Mouse (Mus musculus) midbrain, postnatal 0 days (tissue): Measurements from ENCODE around the gene Daxx. TPM values are rescaled to one million over a fixed set of nuclear protein-coding genes. Genes with fewer than 3 reads are reported as not detected.

ENCODE experiments used
- ATAC-seq: fragments of 200-750 bp; cut with Nextera tagmentation; 2 replicates; pipeline ENCODE4 v1.8.0; 2017; ENCODE audit warnings: moderate number of reproducible peaks, mild to moderate bottlenecking, moderate TSS enrichment, moderate library complexity; ENCODE audit not compliant: low FRiP score
- DNase-seq: peaks from one replicate; pipeline ENCODE4 v3.0.0-alpha.2; 2015; ENCODE audit warnings: low spot score
- H3K27ac ChIP-seq: fragments of 300-500 bp; sonication (generic); 2 replicates; pipeline ENCODE4 v1.5.1; 2014; ENCODE audit warnings: low read depth, mild to moderate bottlenecking, low read length, mixed read lengths
- H3K27me3 ChIP-seq: fragments of 300-500 bp; sonication (generic); 2 replicates; pipeline ENCODE4 v1.6.1; 2014; ENCODE audit warnings: low read length, control low read depth, mixed read lengths; ENCODE audit not compliant: insufficient read depth
- H3K36me3 ChIP-seq: fragments of 300-500 bp; sonication (generic); 2 replicates; pipeline ENCODE4 v1.6.1; 2014; ENCODE audit warnings: low read length, control low read depth, mixed read lengths; ENCODE audit not compliant: insufficient read depth
- H3K4me1 ChIP-seq: fragments of 300-500 bp; sonication (generic); 2 replicates; pipeline ENCODE4 v1.6.1; 2014; ENCODE audit warnings: mild to moderate bottlenecking, control low read depth, antibody characterized with exemption, low read length, mixed read lengths; ENCODE audit not compliant: insufficient read depth
- H3K4me2 ChIP-seq: fragments of 300-500 bp; sonication (generic); 2 replicates; pipeline ENCODE4 v1.6.1; 2014; ENCODE audit warnings: low read depth, mild to moderate bottlenecking, low read length, mixed read lengths; ENCODE audit not compliant: poor library complexity, severe bottlenecking
- H3K4me3 ChIP-seq: fragments of 300-500 bp; sonication (generic); 2 replicates; pipeline ENCODE4 v1.5.1; 2014; ENCODE audit warnings: low read depth, mild to moderate bottlenecking, low read length, moderate library complexity
- H3K9ac ChIP-seq: fragments of 300-500 bp; sonication (generic); replicated peaks from 2 replicates; pipeline ENCODE4 v1.6.1; 2014; ENCODE audit warnings: mild to moderate bottlenecking, low read length, moderate library complexity, mixed read lengths; ENCODE audit not compliant: poor library complexity, severe bottlenecking
- H3K9me3 ChIP-seq: fragments of 300-500 bp; sonication (generic); 2 replicates; pipeline ENCODE4 v1.6.1; 2016; ENCODE audit warnings: low read length, control low read depth
- CTCF ChIP-seq: IDR thresholded peaks from 2 replicates; pipeline ENCODE4 v1.5.1; 2016; ENCODE audit warnings: antibody characterized with exemption, mild to moderate bottlenecking
- WGBS: fragments of 180-500 bp; shearing (Covaris S2); extraction: QIAGEN DNeasy Blood & Tissue Kit; methylation state at CpG from one replicate; pipeline ENCODE4 v1.1.7; 2014; 5-methylcytosine and 5-hydroxymethylcytosine counted together
- microRNA-seq: library from miRNA; unstranded; fragments of <30 nt; microRNA quantifications from one replicate; pipeline ENCODE4, GENCODE M21; 2016; ENCODE audit warnings: borderline number of aligned reads
- polyA plus RNA-seq: library from polyadenylated mRNA; unstranded; fragments of >200 nt; fragmentation: Nextera tagmentation; extraction: Ambion mirVana; gene quantifications from 2 replicates; pipeline ENCODE4 v1.2.1, GENCODE M21; 2015
- total RNA-seq: library from RNA; depleted of rRNA; stranded (reverse); fragments of >200 nt; gene quantifications from 2 replicates; pipeline ENCODE4 v1.2.3, GENCODE M21; 2014; rRNA removed

Daxx gene
- total and polyA plus RNA-seq, 2 experiments from 2014 or later: 42.9 to 55.7 TPM

DNA sequence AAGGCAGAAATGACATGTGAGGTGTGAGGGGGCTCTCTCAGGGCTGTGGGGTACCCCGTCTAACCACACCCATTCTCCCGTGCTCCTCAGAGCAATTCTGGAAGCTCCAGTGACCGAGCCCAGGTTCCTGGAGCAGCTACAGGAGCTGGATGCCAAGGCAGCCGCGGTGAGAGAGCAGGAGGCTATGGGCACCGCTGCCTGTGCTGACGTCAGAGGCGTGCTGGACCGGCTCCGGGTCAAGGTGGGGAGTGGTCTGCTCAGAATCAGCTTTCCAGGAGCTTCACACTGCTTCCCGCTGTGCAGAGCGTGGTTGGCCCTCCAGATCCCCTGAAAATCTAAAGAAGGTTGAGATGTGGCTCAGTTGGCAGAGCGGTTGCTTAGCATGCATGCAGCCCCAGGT is 49.9 kb downstream of the Daxx start:
- Histone ChIP-seq H3K4me3 (no peak overlapping the region), H3K36me3 (peaks cover 50% of the 10 kb centered on the region), H3K4me2 (no peak overlapping the region), H3K27ac (no peak overlapping the region), H3K9me3 (no peaks in the 10 kb centered on the region), H3K4me1 (peaks cover 12% of the 10 kb centered on the region; the same call in 1 of the 2 replicates), H3K9ac (no peak overlapping the region), H3K27me3 (no peaks in the 10 kb centered on the region)
- no peak for ATAC-seq
- no peak for TF ChIP-seq CTCF
- 97% methylated on average over 13 of the region's 13 CpGs for WGBS
- DNase-seq: no peak

DNA sequence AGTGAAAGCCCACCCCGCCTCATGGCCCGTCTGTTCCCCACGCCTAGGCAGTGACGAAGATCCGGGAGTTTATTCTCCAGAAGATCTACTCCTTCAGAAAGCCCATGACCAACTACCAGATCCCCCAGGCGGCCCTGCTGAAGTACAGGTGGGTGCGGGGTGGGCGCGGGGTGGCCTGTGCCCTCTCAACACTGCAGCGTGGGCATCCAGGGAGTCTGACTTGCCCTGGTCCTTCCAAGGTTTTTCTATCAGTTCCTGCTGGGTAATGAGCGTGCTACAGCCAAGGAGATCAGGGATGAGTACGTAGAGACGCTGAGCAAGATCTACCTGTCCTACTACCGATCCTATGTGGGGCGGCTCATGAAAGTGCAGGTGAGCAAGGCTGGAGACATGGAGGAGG is 50.7 kb downstream of the Daxx start:
- no peaks in the 10 kb centered on the region for H3K27me3 ChIP-seq
- DNase-seq (no peak), ATAC-seq (no peak)
- no peak overlapping the region for H3K4me2 ChIP-seq
- H3K9me3 ChIP-seq: no peaks in the 10 kb centered on the region
- no peak for TF ChIP-seq CTCF
- 94% methylated on average over 15 of the region's 15 CpGs for WGBS
- H3K36me3 ChIP-seq: peaks cover 50% of the 10 kb centered on the region
- no peak overlapping the region for H3K9ac ChIP-seq
- no peak overlapping the region for H3K4me3 ChIP-seq
- H3K27ac ChIP-seq: no peak overlapping the region
- H3K4me1 ChIP-seq: peaks cover 6% of the 10 kb centered on the region; the same call in 1 of the 2 replicates

DNA sequence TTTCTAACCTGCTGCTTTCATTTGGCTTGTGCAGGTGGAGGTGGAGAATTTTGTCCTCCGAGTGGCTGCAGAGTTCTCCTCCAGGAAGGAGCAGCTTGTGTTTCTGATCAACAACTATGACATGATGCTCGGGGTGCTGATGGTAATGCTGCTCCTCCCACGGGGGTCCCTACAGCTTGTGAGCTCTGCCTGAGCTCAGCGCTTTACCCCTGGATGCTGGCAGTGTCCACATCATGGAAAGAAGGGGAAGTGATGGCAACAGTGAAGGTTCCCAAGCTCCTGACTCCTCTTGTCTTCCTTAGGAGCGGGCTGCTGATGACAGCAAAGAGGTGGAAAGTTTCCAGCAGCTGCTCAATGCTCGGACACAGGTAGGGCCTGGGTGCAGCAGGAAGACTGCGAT is 53.7 kb downstream of the Daxx start:
- Histone ChIP-seq H3K36me3 (peaks cover 65% of the 10 kb centered on the region), H3K4me1 (no peaks in the 10 kb centered on the region), H3K27me3 (no peaks in the 10 kb centered on the region), H3K27ac (no peak overlapping the region), H3K9me3 (no peaks in the 10 kb centered on the region), H3K4me2 (no peak overlapping the region), H3K4me3 (no peak overlapping the region), H3K9ac (no peak overlapping the region)
- DNase-seq: no peak
- TF ChIP-seq CTCF: no peak
- 93% methylated on average over 7 of the region's 7 CpGs for WGBS
- ATAC-seq: no peak

Small RNA genes within 50 kb of the gene (microRNA-seq; reads per million reads assigned to microRNA genes)
- not detected for gene Gm27740

Other genes starting within 250 kb of the Daxx start
- 48.7 and 58.1 TPM in 2 replicates for gene Hnrnpm, start 222.6 kb upstream of the Daxx start, total RNA-seq
- 113 and 124 TPM in 2 replicates for gene Hnrnpm, start 222.6 kb upstream of the Daxx start, polyA plus RNA-seq
- 90.1 and 100 TPM in 2 replicates for gene March2, start 190.7 kb upstream of the Daxx start, total RNA-seq
- gene March2, start 190.7 kb upstream of the Daxx start, polyA plus RNA-seq: 65.2 and 65.9 TPM in 2 replicates
- 120 and 158 TPM in 2 replicates for gene Rab11b, start 148.9 kb upstream of the Daxx start, total RNA-seq
- 607 and 619 TPM in 2 replicates for gene Rab11b, start 148.9 kb upstream of the Daxx start, polyA plus RNA-seq
- 21.4 and 22.5 TPM in 2 replicates for gene Angptl4, start 127.6 kb upstream of the Daxx start, total RNA-seq
- 27.5 and 33.5 TPM in 2 replicates for gene Angptl4, start 127.6 kb upstream of the Daxx start, polyA plus RNA-seq
- 19.8 and 38.4 TPM in 2 replicates for gene Kank3, start 98.9 kb upstream of the Daxx start, total RNA-seq
- 46.2 and 50.0 TPM in 2 replicates for gene Kank3, start 98.9 kb upstream of the Daxx start, polyA plus RNA-seq
- 348 and 379 TPM in 2 replicates for gene Rps28, start 84.9 kb upstream of the Daxx start, total RNA-seq
- 513 and 564 TPM in 2 replicates for gene Rps28, start 84.9 kb upstream of the Daxx start, polyA plus RNA-seq
- gene Ndufa7, start 84.8 kb upstream of the Daxx start, total RNA-seq: 211 and 345 TPM in 2 replicates
- 501 and 560 TPM in 2 replicates for gene Ndufa7, start 84.8 kb upstream of the Daxx start, polyA plus RNA-seq
- gene Cd320, start 66.3 kb upstream of the Daxx start, total RNA-seq: 24.4 and 26.7 TPM in 2 replicates
- gene Cd320, start 66.3 kb upstream of the Daxx start, polyA plus RNA-seq: 46.8 and 50.0 TPM in 2 replicates
- gene Gm7029, start 35.6 kb upstream of the Daxx start, total RNA-seq: not detected in 2 replicates
- gene Gm7029, start 35.6 kb upstream of the Daxx start, polyA plus RNA-seq: not detected in 2 replicates
- 4.3 and 5.0 TPM in 2 replicates for gene Kifc1, start 18.8 kb upstream of the Daxx start, total RNA-seq
- gene Kifc1, start 18.8 kb upstream of the Daxx start, polyA plus RNA-seq: 1.4 and 2.2 TPM in 2 replicates
- gene Platr17, start 4.3 kb upstream of the Daxx start, total RNA-seq: 0.22 and 0.33 TPM in 2 replicates
- gene Platr17, start 4.3 kb upstream of the Daxx start, polyA plus RNA-seq: 1.4 and 1.5 TPM in 2 replicates
- 41.4 and 44.4 TPM in 2 replicates for gene Tapbp, start 6.5 kb downstream of the Daxx start, total RNA-seq
- 29.0 and 29.1 TPM in 2 replicates for gene Tapbp, start 6.5 kb downstream of the Daxx start, polyA plus RNA-seq
- gene Zbtb22, start 6.5 kb downstream of the Daxx start, total RNA-seq: 44.3 and 50.9 TPM in 2 replicates
- gene Zbtb22, start 6.5 kb downstream of the Daxx start, polyA plus RNA-seq: 18.5 and 18.6 TPM in 2 replicates
- gene Rgl2, start 20.1 kb downstream of the Daxx start, total RNA-seq: 81.8 and 83.0 TPM in 2 replicates
- 33.1 and 38.2 TPM in 2 replicates for gene Rgl2, start 20.1 kb downstream of the Daxx start, polyA plus RNA-seq
- 47.9 and 60.9 TPM in 2 replicates for gene Pfdn6, start 30.9 kb downstream of the Daxx start, total RNA-seq
- gene Pfdn6, start 30.9 kb downstream of the Daxx start, polyA plus RNA-seq: 170 and 185 TPM in 2 replicates
- gene Wdr46, start 31.2 kb downstream of the Daxx start, total RNA-seq: 14.3 and 15.7 TPM in 2 replicates
- gene Wdr46, start 31.2 kb downstream of the Daxx start, polyA plus RNA-seq: 14.6 and 17.3 TPM in 2 replicates
- gene B3galt4, start 42.1 kb downstream of the Daxx start, total RNA-seq: 8.6 and 14.1 TPM in 2 replicates
- gene B3galt4, start 42.1 kb downstream of the Daxx start, polyA plus RNA-seq: 11.1 and 14.0 TPM in 2 replicates
- 39.5 and 46.1 TPM in 2 replicates for gene Vps52, start 46.4 kb downstream of the Daxx start, total RNA-seq
- gene Vps52, start 46.4 kb downstream of the Daxx start, polyA plus RNA-seq: 65.8 and 68.6 TPM in 2 replicates
- 742 and 975 TPM in 2 replicates for gene Rps18, start 46.6 kb downstream of the Daxx start, total RNA-seq
- gene Rps18, start 46.6 kb downstream of the Daxx start, polyA plus RNA-seq: 751 and 769 TPM in 2 replicates
- 19.0 and 21.2 TPM in 2 replicates for gene H2-K1, start 90.9 kb downstream of the Daxx start, total RNA-seq
- 17.0 and 22.2 TPM in 2 replicates for gene H2-K1, start 90.9 kb downstream of the Daxx start, polyA plus RNA-seq
- 19.5 and 23.4 TPM in 2 replicates for gene Ring1, start 115.3 kb downstream of the Daxx start, total RNA-seq
- gene Ring1, start 115.3 kb downstream of the Daxx start, polyA plus RNA-seq: 17.3 and 19.5 TPM in 2 replicates
- gene H2-Ke6, start 118.6 kb downstream of the Daxx start, total RNA-seq: 58.4 and 67.6 TPM in 2 replicates
- 53.6 and 54.7 TPM in 2 replicates for gene H2-Ke6, start 118.6 kb downstream of the Daxx start, polyA plus RNA-seq
- gene Slc39a7, start 122.3 kb downstream of the Daxx start, total RNA-seq: 170 and 229 TPM in 2 replicates
- 152 and 156 TPM in 2 replicates for gene Slc39a7, start 122.3 kb downstream of the Daxx start, polyA plus RNA-seq
- gene Rxrb, start 122.4 kb downstream of the Daxx start, total RNA-seq: 53.6 and 61.2 TPM in 2 replicates
- 52.7 and 53.7 TPM in 2 replicates for gene Rxrb, start 122.4 kb downstream of the Daxx start, polyA plus RNA-seq
- 17.9 and 24.3 TPM in 2 replicates for gene Col11a2, start 130.0 kb downstream of the Daxx start, total RNA-seq
- gene Col11a2, start 130.0 kb downstream of the Daxx start, polyA plus RNA-seq: 4.1 and 4.6 TPM in 2 replicates
- gene H2-Oa, start 182.9 kb downstream of the Daxx start, total RNA-seq: not detected in 2 replicates
- gene H2-Oa, start 182.9 kb downstream of the Daxx start, polyA plus RNA-seq: 0.23 TPM in 1 of 2 replicates, not detected in the other
- gene H2-DMa, start 210.1 kb downstream of the Daxx start, total RNA-seq: 23.8 and 39.0 TPM in 2 replicates
- gene H2-DMa, start 210.1 kb downstream of the Daxx start, polyA plus RNA-seq: 24.8 and 26.1 TPM in 2 replicates
- gene Brd2, start 213.2 kb downstream of the Daxx start, total RNA-seq: 219 and 233 TPM in 2 replicates
- gene Brd2, start 213.2 kb downstream of the Daxx start, polyA plus RNA-seq: 107 and 124 TPM in 2 replicates
- 0.16 and 0.47 TPM in 2 replicates for gene H2-DMb2, start 233.9 kb downstream of the Daxx start, total RNA-seq
- gene H2-DMb2, start 233.9 kb downstream of the Daxx start, polyA plus RNA-seq: 1.4 and 1.6 TPM in 2 replicates
- gene H2-DMb1, start 243.7 kb downstream of the Daxx start, total RNA-seq: 0.47 and 4.7 TPM in 2 replicates
- gene H2-DMb1, start 243.7 kb downstream of the Daxx start, polyA plus RNA-seq: 1.6 and 2.3 TPM in 2 replicates